Mouse (Mus musculus) right cerebral cortex, postnatal 4 days (tissue): ENCODE measurements at regions not wholly inside any gene's neighbourhood (a gene's known extent, or its start where the extent isn't known, plus 50 kb on each side); places are given as distances from the start of the nearest gene placed in this dataset.

Experiments
- DNase-seq: peaks from one replicate; pipeline ENCODE4 v3.0.0-alpha.2; 2022

- no peak for DNase-seq
Measured at GRCm38 (mm10) chr1:42475629-42476028, 219.9 kb upstream of the Pou3f3 start.

GRCm38 (mm10) chr1:42480348-42480920 lies 215.1 kb upstream of the Pou3f3 start:
- DNase-seq: no peak

GRCm38 (mm10) chr1:42489563-42489962 lies 206.0 kb upstream of the Pou3f3 start:
- no peak for DNase-seq

- DNase-seq: peak; percentile 17
Measured at GRCm38 (mm10) chr1:42490856-42491643, 204.5 kb upstream of the Pou3f3 start.

- DNase-seq: peak; percentile 39
Measured at GRCm38 (mm10) chr1:42491644-42492277, 203.8 kb upstream of the Pou3f3 start.

GRCm38 (mm10) chr1:42496022-42496421 lies 199.5 kb upstream of the Pou3f3 start:
- DNase-seq: no peak

GRCm38 (mm10) chr1:42496433-42496832 lies 199.1 kb upstream of the Pou3f3 start:
- no peak for DNase-seq

GRCm38 (mm10) chr1:42498901-42499300 lies 196.7 kb upstream of the Pou3f3 start:
- no peak for DNase-seq

GRCm38 (mm10) chr1:42504491-42504890 lies 191.1 kb upstream of the Pou3f3 start:
- no peak for DNase-seq

GRCm38 (mm10) chr1:42505048-42505729 lies 190.4 kb upstream of the Pou3f3 start:
- DNase-seq: no peak

GRCm38 (mm10) chr1:42514417-42514816 lies 181.2 kb upstream of the Pou3f3 start:
- no peak for DNase-seq

GRCm38 (mm10) chr1:42524401-42524800 lies 171.2 kb upstream of the Pou3f3 start:
- DNase-seq: no peak

- DNase-seq: no peak
Measured at GRCm38 (mm10) chr1:42527746-42528476, 167.7 kb upstream of the Pou3f3 start.

- DNase-seq: no peak
Measured at GRCm38 (mm10) chr1:42532908-42533307, 162.7 kb upstream of the Pou3f3 start.

- DNase-seq: peak; percentile 33
Measured at GRCm38 (mm10) chr1:42539066-42539539, 156.5 kb upstream of the Pou3f3 start.

- peak; percentile 50 for DNase-seq
Measured at GRCm38 (mm10) chr1:42539541-42540520, 155.7 kb upstream of the Pou3f3 start.

- DNase-seq: no peak
Measured at GRCm38 (mm10) chr1:42541991-42542390, 153.6 kb upstream of the Pou3f3 start.

- no peak for DNase-seq
Measured at GRCm38 (mm10) chr1:42542846-42543549, 152.6 kb upstream of the Pou3f3 start.

- DNase-seq: no peak
Measured at GRCm38 (mm10) chr1:42546879-42547278, 148.7 kb upstream of the Pou3f3 start.

GRCm38 (mm10) chr1:42557301-42557700 lies 138.3 kb upstream of the Pou3f3 start:
- DNase-seq: no peak

- no peak for DNase-seq
Measured at GRCm38 (mm10) chr1:42567640-42568039, 127.9 kb upstream of the Pou3f3 start.
